Mouse (Mus musculus) adrenal gland, adult (tissue): ENCODE measurements at regions not wholly inside any gene's neighbourhood (a gene's known extent, or its start where the extent isn't known, plus 50 kb on each side); places are given as distances from the start of the nearest gene placed in this dataset.

Experiments
- DNase-seq, 2 experiments: peaks; one replicate each; pipeline ENCODE4 v3.0.0; 2022 to 2023; ENCODE audit warnings: low spot score in 1 of 2; ENCODE audit not compliant: inconsistent age in 2 of 2

DNA sequence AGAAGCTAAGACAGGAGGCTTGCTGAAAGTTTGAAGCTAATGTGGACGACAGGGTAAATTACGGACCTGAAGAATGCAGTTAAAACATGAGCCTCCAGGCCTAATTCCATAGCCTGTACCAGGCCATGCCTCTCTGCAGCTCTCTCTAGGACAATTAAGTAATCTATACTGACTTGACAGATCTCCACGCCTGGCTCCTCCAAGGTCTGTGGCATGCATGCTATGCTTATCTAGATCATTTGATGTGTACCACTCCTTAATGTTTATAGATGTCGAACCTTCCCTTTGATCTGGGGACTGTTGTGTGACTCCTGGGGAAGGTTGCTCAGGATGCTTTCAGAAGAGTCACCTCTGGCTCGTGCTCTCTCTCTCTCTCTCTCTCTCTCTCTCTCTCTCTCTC lies 62.2 kb upstream of the Cd55 start:
- no peak for DNase-seq

DNA sequence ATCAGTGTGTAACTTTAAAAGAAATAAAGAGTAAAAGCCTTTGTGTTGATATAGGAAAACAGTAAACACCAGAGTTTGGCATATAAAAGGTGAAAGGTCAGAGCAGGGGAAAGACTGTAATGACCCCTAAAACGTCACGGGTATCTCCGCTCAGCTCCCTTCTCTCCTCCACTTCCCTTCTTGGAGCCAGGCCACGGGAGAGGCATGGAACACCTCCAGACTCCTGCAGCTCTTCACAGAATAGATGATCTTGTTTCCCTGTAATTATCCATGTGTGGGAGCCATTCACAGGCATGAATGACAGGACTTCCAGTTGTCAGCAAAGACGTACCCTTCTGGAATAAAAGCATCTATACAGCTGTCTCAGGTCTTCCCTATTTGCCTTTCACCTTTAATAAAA lies 55.3 kb upstream of the Cd55 start:
- no peak for DNase-seq

DNA sequence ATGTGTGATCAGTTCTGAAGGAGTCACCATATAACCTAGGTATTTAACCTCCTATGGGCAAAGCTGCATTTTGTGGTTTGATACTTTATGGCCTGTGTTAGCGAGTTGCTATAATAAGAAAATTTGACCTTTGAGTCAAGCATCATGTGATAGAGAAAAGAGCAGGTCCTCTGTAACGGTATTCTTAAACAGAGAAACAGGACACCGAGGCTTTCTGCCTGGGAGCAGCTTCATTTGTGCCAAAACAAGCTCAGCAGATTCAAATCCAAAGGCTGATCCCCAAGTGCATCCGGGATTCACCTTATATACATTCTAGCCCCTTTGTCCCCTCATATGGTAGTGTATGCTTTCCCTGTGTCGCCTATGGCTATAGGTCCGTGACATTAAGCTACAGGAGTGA lies 54.1 kb upstream of the Cd55 start:
- DNase-seq: no peak

DNA sequence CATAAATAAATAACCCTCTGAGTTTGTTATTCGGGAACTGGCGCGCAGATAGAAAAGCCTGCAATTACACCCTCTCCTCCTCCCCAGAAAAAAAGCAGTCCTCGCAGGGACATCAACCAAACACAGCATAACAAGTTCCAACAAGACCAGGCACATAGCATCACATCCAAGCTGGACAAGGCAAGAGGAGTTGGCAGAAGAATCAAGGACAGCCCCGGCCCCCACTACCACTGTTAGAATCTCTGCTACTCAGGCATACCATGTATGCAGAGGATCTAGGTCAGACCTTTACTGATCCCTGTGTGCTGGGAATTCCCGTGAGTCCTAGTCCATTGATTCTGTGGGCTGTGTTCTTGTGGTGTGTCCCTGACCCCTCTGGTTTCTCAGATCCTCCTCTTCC lies 52.8 kb upstream of the Cd55 start:
- DNase-seq: no peak

DNA sequence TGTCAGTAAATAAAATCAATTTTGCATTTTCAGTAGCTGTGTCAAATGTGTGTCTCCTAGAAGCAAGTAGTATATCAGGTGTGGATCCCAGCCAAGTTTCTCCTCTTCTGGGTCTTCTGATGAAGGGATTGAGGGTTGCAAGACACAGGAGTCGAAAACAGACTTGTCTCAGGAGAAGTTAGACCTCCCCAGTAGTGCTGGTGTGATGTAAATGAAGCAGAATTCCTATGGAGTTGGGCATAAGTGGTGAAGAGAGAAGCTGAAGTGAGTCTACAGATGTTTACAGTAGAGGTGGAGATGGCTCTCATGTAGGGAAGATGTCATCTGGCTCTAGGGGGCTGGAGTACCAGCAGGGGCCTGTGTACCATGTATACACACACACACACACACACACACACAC lies 50.9 kb upstream of the Cd55 start:
- DNase-seq: no peak

DNA sequence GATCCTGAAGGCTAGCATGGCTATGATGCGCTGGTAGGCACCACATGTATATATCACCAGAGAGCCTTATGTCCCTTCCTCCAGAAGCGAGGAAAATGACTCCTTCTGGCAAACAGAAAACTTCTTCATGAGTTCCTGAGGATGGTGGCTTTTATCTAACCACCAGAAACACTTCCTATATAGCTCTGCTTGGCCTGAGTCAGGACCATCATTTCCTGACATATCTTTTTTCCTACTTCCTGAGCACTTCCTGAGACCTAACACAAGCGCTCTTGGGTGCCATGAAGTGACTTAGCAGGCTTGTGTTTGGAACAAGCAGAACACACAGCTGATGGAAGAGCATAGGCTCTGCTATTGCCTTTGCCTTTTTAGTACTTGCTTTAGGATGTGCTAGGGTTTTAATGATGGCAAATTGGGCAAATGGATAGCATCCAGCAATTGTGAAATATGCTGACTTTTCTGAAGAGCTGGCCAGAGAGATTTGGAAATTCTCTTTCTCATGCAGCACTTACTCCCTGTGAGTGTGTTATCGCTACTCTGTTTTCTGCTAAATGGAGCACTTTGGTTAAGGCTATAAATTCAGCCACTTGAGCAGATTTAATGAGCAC lies 50.4 kb upstream of the Cd55 start:
- DNase-seq: peak in 1 of 2 experiments; percentile 35
